Mouse (Mus musculus): ENCODE measurements at regions not wholly inside any gene's neighbourhood (a gene's known extent, or its start where the extent isn't known, plus 50 kb on each side); places are given as distances from the start of the nearest gene placed in this dataset.

DNA sequence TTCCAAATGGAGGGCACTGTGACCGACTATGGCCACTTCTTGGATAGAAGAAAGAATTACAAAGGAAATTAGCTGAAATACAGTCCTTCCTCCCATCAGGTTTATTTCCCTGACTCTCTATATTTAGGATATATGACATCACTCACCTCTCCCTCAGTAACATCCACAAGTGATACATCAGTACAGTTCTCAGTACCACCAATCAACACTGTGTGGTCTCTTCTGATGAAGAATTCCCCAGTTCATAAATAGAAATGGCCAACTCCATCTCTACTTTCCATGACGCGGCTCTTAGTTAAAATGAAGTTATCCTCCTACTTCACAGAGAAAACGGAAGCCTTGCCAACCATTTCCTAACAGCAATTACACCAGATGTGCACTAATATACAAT, 208.3 kb upstream of the Dio2 start:
- ATAC-seq (ENCODE audit: poor library complexity, severe bottlenecking): no peak

GRCm38 (mm10) chr12:90945743-90946527, 207.7 kb upstream of the Dio2 start:
- no peak for ATAC-seq (ENCODE audit: poor library complexity, severe bottlenecking)

DNA sequence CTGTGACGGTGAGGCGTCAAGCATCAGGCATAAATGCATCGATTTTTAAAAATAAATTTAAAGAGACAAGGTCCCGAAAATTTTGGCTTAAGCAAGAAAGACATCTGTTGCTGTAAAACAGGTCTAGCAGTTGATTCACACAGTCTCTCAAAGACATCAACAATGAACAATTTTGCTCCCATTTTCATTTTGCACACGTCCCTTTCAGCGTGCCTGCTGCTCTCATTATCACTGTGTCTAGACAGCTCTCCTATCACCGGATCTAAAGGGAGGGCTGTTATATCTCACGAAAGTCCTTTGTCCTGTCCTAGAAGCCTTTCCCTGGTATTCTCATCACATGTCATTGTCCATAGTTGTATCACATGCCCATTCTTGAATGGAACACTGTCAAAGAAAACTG, 194.4 kb upstream of the Dio2 start:
- ATAC-seq (ENCODE audit: poor library complexity, severe bottlenecking): no peak

- no peak for ATAC-seq (ENCODE audit: poor library complexity, severe bottlenecking)
Observed at GRCm38 (mm10) chr12:90932201-90932600, 194.0 kb upstream of the Dio2 start.

GRCm38 (mm10) chr12:90930091-90930715, 192.0 kb upstream of the Dio2 start:
- no peak for ATAC-seq (ENCODE audit: poor library complexity, severe bottlenecking)

GRCm38 (mm10) chr12:90923603-90924002, 185.4 kb upstream of the Dio2 start:
- ATAC-seq (ENCODE audit: poor library complexity, severe bottlenecking): no peak

DNA sequence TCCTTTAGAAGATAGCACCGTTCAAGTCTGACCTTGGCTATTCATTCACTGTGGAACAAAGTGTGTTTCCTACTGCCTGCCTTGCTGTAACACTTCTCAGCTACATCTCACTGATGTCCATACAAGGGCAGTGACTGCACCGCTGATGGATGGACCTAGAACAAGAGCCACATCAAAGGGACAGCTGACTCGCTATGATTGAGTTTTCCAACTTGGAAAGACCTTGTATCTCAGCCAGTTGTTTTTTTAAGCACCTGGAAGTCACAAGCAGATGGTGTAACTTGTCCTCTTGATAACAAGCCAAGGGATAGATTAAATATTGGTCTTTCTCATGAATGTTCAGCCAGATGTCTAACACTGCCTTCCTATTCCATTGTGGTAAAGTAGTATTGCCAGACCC, 184.9 kb upstream of the Dio2 start:
- no peak for ATAC-seq (ENCODE audit: poor library complexity, severe bottlenecking)

- no peak for ATAC-seq (ENCODE audit: poor library complexity, severe bottlenecking)
Observed at GRCm38 (mm10) chr12:90921227-90921626, 183.0 kb upstream of the Dio2 start.

- no peak for ATAC-seq (ENCODE audit: poor library complexity, severe bottlenecking)
Observed at GRCm38 (mm10) chr12:90915929-90916713, 177.9 kb upstream of the Dio2 start.

- no peak for ATAC-seq (ENCODE audit: poor library complexity, severe bottlenecking)
Observed at GRCm38 (mm10) chr12:90903991-90904390, 165.8 kb upstream of the Dio2 start.

DNA sequence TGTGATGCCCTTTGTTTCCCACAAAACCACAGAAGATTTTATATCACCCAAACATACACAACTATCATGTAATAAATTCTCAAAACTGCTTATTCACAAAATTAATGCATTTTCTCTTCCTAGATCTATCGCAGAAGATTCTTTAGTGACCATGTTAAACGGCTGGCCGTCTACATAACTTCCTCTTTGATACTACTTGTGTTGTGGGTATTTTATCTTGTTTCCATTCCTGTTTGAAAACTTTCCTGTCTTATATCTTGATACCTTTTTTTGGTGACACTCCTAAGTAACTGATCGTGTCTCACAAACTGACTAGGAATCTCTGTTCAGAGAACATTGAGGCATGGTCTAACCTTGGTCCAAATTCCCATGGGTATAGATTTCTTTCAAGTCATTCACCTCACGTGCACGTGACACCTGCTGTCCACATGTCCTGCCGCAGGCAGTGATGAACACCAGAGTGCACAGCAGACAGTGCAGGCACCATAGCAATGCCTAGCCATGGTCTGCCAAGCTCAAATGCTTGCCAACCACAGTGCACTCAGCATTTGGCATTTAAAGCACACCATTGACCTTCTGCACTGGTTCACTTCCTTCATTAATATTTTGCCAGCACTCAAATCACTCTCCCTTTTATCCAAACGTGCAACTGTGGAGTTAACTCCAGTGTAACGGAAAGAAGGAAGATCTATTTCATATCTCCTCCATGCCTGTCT, 155.6 kb upstream of the Dio2 start:
- 0 out of 2 replicates have a peak, but pooled peaks have one; percentile 24 for ATAC-seq (ENCODE audit: poor library complexity, severe bottlenecking)

DNA sequence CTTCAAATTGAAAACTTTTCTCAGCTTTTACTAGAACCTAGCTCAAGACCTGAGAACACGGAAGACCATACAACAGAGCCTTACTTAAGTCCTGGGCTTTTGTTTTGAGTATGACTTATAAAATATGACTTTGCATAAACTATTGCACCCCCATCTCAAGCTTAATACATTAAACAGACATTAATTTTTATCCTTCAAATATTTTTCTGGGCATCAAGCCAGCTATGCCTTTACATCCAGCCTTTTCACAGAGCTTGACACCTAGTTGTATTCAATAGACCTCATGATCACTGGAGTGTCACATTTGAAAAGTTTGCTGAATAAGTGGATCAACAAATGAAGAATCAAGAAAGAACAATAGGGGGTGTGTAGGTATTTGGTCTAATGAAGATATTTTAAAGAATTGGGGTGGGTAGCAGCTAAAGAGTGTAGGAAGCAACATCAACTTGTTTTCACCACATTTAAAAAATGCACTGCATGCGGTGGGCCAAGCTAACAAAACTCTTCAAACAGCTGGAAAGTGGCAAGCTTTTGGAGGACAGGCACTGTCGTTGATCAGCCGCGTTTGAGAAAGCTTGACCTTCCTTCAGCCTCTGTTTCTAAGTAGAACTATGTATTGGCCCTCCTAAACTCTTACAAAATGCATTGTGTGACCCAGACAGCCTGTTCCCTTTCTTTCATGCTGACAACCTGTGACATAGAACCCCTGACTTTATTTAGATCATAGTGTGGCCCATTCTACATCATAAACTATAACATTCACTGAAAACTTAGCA, 138.2 kb upstream of the Dio2 start:
- no peak for ATAC-seq (ENCODE audit: poor library complexity, severe bottlenecking)

DNA sequence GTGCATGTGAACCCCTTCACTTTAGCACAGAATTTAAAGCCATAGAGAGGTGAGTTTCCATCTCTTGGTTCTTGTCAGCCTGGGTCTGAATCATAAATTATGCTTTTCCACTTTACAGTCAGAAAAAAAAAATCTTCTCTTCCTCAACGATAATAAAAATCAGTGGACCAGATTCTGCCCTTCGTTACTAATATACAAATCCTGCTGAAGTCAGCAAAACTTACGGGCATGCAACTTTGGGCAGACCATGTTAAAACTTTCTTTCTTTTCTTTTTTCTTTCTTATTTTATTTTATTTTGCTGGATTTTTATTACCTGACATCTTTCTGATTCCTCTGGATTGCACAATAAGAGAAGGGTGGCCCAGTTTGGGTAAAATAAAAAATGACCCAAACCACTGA, 136.6 kb upstream of the Dio2 start:
- no peak for ATAC-seq (ENCODE audit: poor library complexity, severe bottlenecking)

DNA sequence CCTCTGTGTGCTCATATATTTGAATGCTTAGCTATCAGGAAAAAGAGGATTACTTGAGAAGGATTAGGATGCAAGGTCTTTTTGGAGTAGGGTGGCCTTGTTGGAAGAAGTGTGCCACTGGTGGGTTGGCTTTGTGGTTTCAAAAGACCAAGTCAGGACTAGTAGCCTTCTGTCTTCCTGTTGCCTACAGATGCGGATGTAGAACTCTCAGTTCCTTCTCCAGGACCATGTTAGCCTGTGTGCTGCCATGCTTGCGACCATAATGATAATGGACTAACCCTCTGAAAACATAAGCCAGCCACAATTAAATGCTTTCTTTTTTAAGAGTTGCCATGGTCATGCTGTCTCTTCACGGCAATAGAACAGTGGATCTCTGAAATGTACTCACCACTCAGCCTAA, 135.7 kb upstream of the Dio2 start:
- ATAC-seq (ENCODE audit: poor library complexity, severe bottlenecking): no peak

GRCm38 (mm10) chr12:90866597-90866996, 128.4 kb upstream of the Dio2 start:
- ATAC-seq (ENCODE audit: poor library complexity, severe bottlenecking): no peak

GRCm38 (mm10) chr12:90862632-90863031, 124.4 kb upstream of the Dio2 start:
- no peak for ATAC-seq (ENCODE audit: poor library complexity, severe bottlenecking)

DNA sequence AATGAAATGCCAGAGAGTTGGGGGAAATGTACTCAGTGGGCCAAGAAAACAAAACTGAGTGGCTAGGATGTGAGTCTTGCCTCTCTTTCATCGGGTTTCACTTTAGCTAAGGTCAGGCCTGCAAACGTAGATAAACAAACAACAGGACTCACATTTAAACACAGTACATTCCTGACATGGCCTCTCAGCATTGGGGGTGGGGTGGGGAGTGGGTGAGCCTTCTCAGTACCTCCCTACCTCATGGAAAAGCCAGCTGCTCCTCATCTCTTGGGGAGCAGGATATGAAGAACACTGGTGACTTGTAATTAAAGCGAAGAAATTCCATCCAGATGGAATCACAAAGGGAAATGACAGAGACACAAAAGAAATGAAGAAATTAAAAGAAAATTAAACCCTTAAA, 119.5 kb upstream of the Dio2 start:
- ATAC-seq (ENCODE audit: poor library complexity, severe bottlenecking): no peak

DNA sequence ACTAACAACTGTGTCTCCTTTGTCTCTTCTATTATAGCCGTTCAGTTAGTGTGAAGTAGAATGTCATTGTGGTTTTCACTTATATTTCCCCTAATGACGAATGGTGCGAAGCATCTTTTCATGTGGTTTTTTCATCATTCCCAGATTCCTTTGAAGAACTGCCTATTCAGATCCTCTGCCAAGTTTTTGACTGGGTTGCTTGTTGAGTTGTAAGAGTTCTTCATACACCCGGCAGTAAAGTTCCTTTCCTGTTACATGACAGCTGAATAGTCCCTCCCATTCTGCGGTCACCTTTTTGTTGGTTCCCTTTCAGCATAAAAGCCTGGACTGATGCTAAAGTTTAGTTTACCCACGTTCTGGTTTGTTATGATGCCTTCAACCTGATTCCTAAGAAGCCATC, 72.4 kb upstream of the Dio2 start:
- no peak for ATAC-seq (ENCODE audit: poor library complexity, severe bottlenecking)

- no peak for ATAC-seq (ENCODE audit: poor library complexity, severe bottlenecking)
Observed at GRCm38 (mm10) chr12:90790562-90790961, 52.3 kb upstream of the Dio2 start.
